Mouse (Mus musculus): ENCODE results near the gene Chchd5.

DNA sequence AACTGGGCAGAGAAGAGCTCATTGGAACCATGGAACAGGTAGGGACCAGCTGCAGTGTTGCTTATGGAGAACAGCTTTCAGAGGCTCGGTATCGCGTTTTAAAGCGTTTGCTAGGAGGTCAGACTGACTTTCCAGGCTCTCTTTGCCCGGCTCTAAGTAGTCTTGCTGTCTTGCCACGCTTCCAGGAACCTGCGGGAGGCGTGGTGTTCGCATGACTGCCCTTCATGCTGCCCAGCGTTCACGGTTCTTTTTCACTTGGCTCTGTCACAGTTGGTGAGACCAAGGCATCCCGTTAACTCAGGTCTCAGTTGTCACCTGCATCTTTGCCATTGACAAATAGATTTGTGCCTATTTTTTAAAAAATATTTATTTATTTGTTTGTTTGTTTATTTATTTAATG, 11.4 kb upstream of the Chchd5 start:
- no peak for TF ChIP-seq CTCF (IDR thresholded peaks at IDR 0.05; ENCODE audit: low read depth)
- TF ChIP-seq EP300 (IDR thresholded peaks at IDR 0.05; ENCODE audit: low read depth) = no peak

All from liver, embryonic 14.5 days (tissue).